Mouse (Mus musculus) cortical plate, adult 2 months (tissue): ENCODE data around the gene Chp1. TPM values are rescaled to one million over a fixed set of nuclear protein-coding genes. Genes with fewer than 3 reads are reported as not detected.
A peak's percentile ranks its signal among the peaks of the same experiment; 100 is the strongest.

Experiments
- H3K27ac ChIP-seq: fragments of 200-500 bp; 2 replicates; pipeline ENCODE4 v1.5.1; 2012; ENCODE audit warnings: low read length, control low read depth, inconsistent platforms; ENCODE audit not compliant: insufficient read depth
- H3K4me1 ChIP-seq: fragments of 200-500 bp; 2 replicates; pipeline ENCODE4 v1.6.1; 2011; ENCODE audit warnings: low read length; ENCODE audit not compliant: control insufficient read depth, insufficient read depth
- H3K4me3 ChIP-seq: fragments of 200-500 bp; 2 replicates; pipeline ENCODE4 v1.5.1; 2011; ENCODE audit warnings: mild to moderate bottlenecking, low read length, control low read depth; ENCODE audit not compliant: insufficient read depth
- CTCF ChIP-seq: fragments of 200-500 bp; IDR thresholded peaks from 2 replicates; pipeline ENCODE4 v1.5.1; 2011; ENCODE audit warnings: mild to moderate bottlenecking, control low read depth, low read length; ENCODE audit not compliant: insufficient read depth; ENCODE audit errors: extremely low read depth
- POLR2A ChIP-seq: fragments of 200-500 bp; IDR thresholded peaks from 2 replicates; pipeline ENCODE4 v1.6.1; 2011; ENCODE audit warnings: mild to moderate bottlenecking, low read length, control low read depth; ENCODE audit not compliant: insufficient read depth; ENCODE audit errors: extremely low read depth
- polyA plus RNA-seq: library from polyadenylated mRNA; depleted of rRNA; stranded (reverse); fragments of >200 nt; gene quantifications from 2 replicates; pipeline ENCODE4 v1.2.3, GENCODE M21; 2012

Gene Chp1
- polyA plus RNA-seq, 1 experiment: 130 TPM

- no peaks in the 10 kb centered on the region for H3K4me1 ChIP-seq
- no peak overlapping the region for H3K27ac ChIP-seq
- H3K4me3 ChIP-seq: no peak overlapping the region
- no peak for TF ChIP-seq POLR2A
- TF ChIP-seq CTCF: no peak
Observed at GRCm38 (mm10) chr2:119523836-119524235, 23.7 kb upstream of the Chp1 start.

GRCm38 (mm10) chr2:119525422-119525821, 22.1 kb upstream of the Chp1 start:
- no peak for TF ChIP-seq CTCF
- no peak for TF ChIP-seq POLR2A
- no peaks in the 10 kb centered on the region for H3K4me1 ChIP-seq
- no peak overlapping the region for H3K27ac ChIP-seq
- H3K4me3 ChIP-seq: no peak overlapping the region

- TF ChIP-seq POLR2A: no peak
- TF ChIP-seq CTCF: no peak
- Histone ChIP-seq H3K4me3 (no peak overlapping the region), H3K4me1 (no peaks in the 10 kb centered on the region), H3K27ac (no peak overlapping the region)
Observed at GRCm38 (mm10) chr2:119538802-119539201, 8.7 kb upstream of the Chp1 start.

GRCm38 (mm10) chr2:119542106-119542505, 5.4 kb upstream of the Chp1 start:
- Histone ChIP-seq H3K4me1 (no peaks in the 10 kb centered on the region), H3K4me3 (no peak overlapping the region), H3K27ac (no peak overlapping the region)
- TF ChIP-seq CTCF (peak; percentile 66), POLR2A (no peak)

GRCm38 (mm10) chr2:119543656-119544055, 3.8 kb upstream of the Chp1 start:
- Histone ChIP-seq H3K4me1 (peaks cover 2% of the 10 kb centered on the region; the same call in 1 of the 2 replicates), H3K27ac (no peak overlapping the region), H3K4me3 (no peak overlapping the region)
- TF ChIP-seq POLR2A: no peak
- no peak for TF ChIP-seq CTCF

GRCm38 (mm10) chr2:119546848-119547521, 512 bp upstream of the Chp1 start:
- Histone ChIP-seq H3K4me1 (peaks cover 3% of the 10 kb centered on the region; the same call in 1 of the 2 replicates), H3K27ac (no peak overlapping the region), H3K4me3 (peak overlapping the region; percentile 95)
- TF ChIP-seq CTCF (peak; percentile 54), POLR2A (no peak)

GRCm38 (mm10) chr2:119548371-119548660, 819 bp downstream of the Chp1 start:
- H3K27ac ChIP-seq: no peak overlapping the region
- H3K4me1 ChIP-seq: peaks cover 3% of the 10 kb centered on the region; the same call in 1 of the 2 replicates
- no peak for TF ChIP-seq POLR2A
- TF ChIP-seq CTCF: no peak
- peak overlapping the region; percentile 95 for H3K4me3 ChIP-seq

GRCm38 (mm10) chr2:119548691-119549090, 1.2 kb downstream of the Chp1 start:
- Histone ChIP-seq H3K4me1 (peaks cover 3% of the 10 kb centered on the region; the same call in 1 of the 2 replicates), H3K4me3 (peak overlapping the region; percentile 95; the same call in 1 of the 2 replicates), H3K27ac (no peak overlapping the region)
- TF ChIP-seq CTCF: no peak

- Histone ChIP-seq H3K4me1 (peaks cover 3% of the 10 kb centered on the region; the same call in 1 of the 2 replicates), H3K27ac (no peak overlapping the region), H3K4me3 (no peak overlapping the region)
- no peak for TF ChIP-seq CTCF
- no peak for TF ChIP-seq POLR2A
Observed at GRCm38 (mm10) chr2:119549678-119550077, 2.2 kb downstream of the Chp1 start.

- peaks cover 2% of the 10 kb centered on the region for H3K4me1 ChIP-seq
- TF ChIP-seq CTCF (no peak), POLR2A (no peak)
Observed at GRCm38 (mm10) chr2:119558039-119558438, 10.5 kb downstream of the Chp1 start.

More at GRCm38 (mm10) chr2:119558039-119558438, 10.5 kb downstream of the Chp1 start:
- H3K4me3 ChIP-seq: no peak overlapping the region
- no peak overlapping the region for H3K27ac ChIP-seq
